Mouse (Mus musculus) heart, postnatal 0 days (tissue): ENCODE data around the gene Atp13a4.

ENCODE experiments used
- CTCF ChIP-seq: IDR thresholded peaks from 2 replicates; pipeline ENCODE4 v1.5.1; 2016; ENCODE audit warnings: antibody characterized with exemption, control low read depth, low read depth
- EP300 ChIP-seq: IDR thresholded peaks from 2 replicates; pipeline ENCODE4 v1.6.1; 2016; ENCODE audit warnings: antibody characterized with exemption, low read depth

- TF ChIP-seq CTCF, result no peak
- TF ChIP-seq EP300, result no peak
These were observed 40.5 kb downstream of the Atp13a4 start for GRCm38 (mm10) chr16:29504198-29504597.
